Mouse (Mus musculus): ENCODE data around the gene Obp2b. TPM values are rescaled to one million over a fixed set of nuclear protein-coding genes. Genes with fewer than 3 reads are reported as not detected.

Gene Obp2b
- total RNA-seq, 2 experiments from 2014 or later, result 0.86 TPM; not detected in 1

DNA sequence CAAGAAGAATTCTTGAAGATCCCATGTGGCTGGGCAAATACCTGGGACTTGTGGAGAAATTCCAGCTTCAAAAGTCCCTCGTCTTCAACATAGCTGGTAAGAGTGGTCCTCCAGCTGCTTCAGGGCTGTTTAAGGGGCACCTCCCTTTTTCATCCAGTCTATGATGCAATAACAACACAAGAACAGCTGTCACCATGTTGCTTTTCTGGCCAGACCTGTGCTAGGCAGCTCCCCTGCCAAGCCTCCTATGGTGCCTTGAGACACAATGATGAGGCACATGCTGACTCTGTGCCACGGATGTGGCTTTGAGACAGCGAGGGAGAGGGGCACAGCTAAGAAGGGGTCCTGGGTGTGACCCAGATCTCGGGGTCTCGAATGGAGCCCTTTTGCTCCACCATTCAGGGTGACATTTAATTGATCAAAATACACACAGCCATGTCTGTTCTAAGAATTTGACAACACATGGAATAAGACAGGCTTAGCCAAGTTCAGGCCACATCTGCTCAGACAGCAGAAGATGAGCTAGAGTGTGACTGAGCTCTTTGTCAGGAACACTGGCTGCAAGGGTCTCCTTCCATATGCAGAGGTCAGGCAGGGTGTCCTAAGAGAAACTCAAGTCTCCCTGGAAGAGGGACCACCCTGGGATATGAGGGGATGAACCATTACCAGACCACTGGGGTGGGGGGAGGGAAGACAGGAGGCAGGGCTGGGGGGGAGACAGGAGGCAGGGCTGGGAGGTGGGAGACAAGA is 48.9 kb downstream of the Obp2b start:
- DNase-seq (ENCODE audit: low spot score in 2 of 2), result no peak
- no peak overlapping the region for H3K4me3 ChIP-seq
- H3K27ac ChIP-seq, result no peak overlapping the region
- no peak for TF ChIP-seq CTCF (conservative IDR thresholded peaks at IDR 0.05)

DNA sequence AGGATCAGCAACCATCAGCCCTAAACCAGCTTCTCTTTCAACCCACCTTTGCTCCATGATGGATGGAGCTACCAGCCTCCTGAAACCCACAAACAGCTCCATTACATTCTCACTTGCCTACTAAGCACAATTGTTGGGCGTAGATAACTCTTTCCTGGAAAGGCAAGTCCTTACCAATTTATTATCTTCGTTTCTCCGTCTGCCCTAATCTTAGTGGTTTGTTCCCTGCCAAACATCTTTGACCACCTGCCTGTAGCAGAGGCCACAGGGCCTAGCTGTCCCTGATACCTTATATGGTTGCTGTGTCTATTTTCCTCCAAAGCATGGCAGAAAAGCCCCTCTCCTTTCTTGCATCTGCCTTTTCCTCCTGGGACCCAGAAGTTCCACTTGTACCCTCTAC is 52.3 kb downstream of the Obp2b start:
- Histone ChIP-seq H3K4me3 (no peak overlapping the region), H3K27ac (no peak overlapping the region)
- no peak for TF ChIP-seq CTCF (conservative IDR thresholded peaks at IDR 0.05)
- DNase-seq (ENCODE audit: low spot score in 2 of 2), result no peak

Other genes starting within 250 kb of the Obp2b start
- not detected for gene Lcn12, start 243.1 kb upstream of the Obp2b start, total RNA-seq (2021)
- 100 to 1,000 TPM; 109 to 120 TPM for gene Fbxw5, start 236.3 kb upstream of the Obp2b start, total RNA-seq (2021)
- 1 to 10 TPM in 1 of 2 experiments, under 1 TPM in 1; 0.97 to 1.5 TPM for gene C8g, start 235.3 kb upstream of the Obp2b start, total RNA-seq (2021)
- 10 to 100 TPM; 10.9 to 12.0 TPM for gene Traf2, start 190.1 kb upstream of the Obp2b start, total RNA-seq (2021)
- gene Edf1, start 179.2 kb upstream of the Obp2b start, total RNA-seq (2021), result 100 to 1,000 TPM; 193 to 200 TPM
- gene Mamdc4, start 162.2 kb upstream of the Obp2b start, total RNA-seq (2021), result 1 to 10 TPM; 2.8 to 3.5 TPM
- 10 to 100 TPM; 59.1 to 67.5 TPM for gene Phpt1, start 161.8 kb upstream of the Obp2b start, total RNA-seq (2021)
- gene Ajm1, start 155.3 kb upstream of the Obp2b start, total RNA-seq (2021), result 100 to 1,000 TPM; 106 to 120 TPM
- 100 to 1,000 TPM; 149 to 151 TPM for gene Rabl6, start 128.5 kb upstream of the Obp2b start, total RNA-seq (2021)
- not detected for gene Ccdc183, start 119.3 kb upstream of the Obp2b start, total RNA-seq (2021)
- gene Tmem141, start 115.0 kb upstream of the Obp2b start, total RNA-seq (2021), result 10 to 100 TPM; 14.1 to 15.4 TPM
- gene Fcna, start 109.0 kb upstream of the Obp2b start, total RNA-seq (2021), result under 1 TPM; 0.79 TPM
- gene Lcn8, start 83.9 kb upstream of the Obp2b start, total RNA-seq (2021), result not detected
- gene Lcn5, start 79.1 kb upstream of the Obp2b start, total RNA-seq (2021), result not detected
- not detected for gene Lcn6, start 60.2 kb upstream of the Obp2b start, total RNA-seq (2021)
- gene Lcn10, start 54.3 kb upstream of the Obp2b start, total RNA-seq (2021), result not detected
- not detected for gene Obp2a, start 37.0 kb upstream of the Obp2b start, total RNA-seq (2021)
- gene Bmyc, start 30.3 kb upstream of the Obp2b start, total RNA-seq (2021), result 10 to 100 TPM; 83.7 to 88.9 TPM
- not detected for gene Lcn3, start 28.6 kb downstream of the Obp2b start, total RNA-seq (2021)
- gene Lcn11, start 40.0 kb downstream of the Obp2b start, total RNA-seq (2021), result not detected
- not detected for gene Gm13539, start 45.2 kb downstream of the Obp2b start, total RNA-seq (2021)
- gene Glt6d1, start 78.8 kb downstream of the Obp2b start, total RNA-seq (2021), result not detected
- gene Lcn9, start 86.1 kb downstream of the Obp2b start, total RNA-seq (2021), result not detected
- not detected for gene Sohlh1, start 110.2 kb downstream of the Obp2b start, total RNA-seq (2021)
- 10 to 100 TPM; 44.5 to 48.4 TPM for gene Kcnt1, start 126.7 kb downstream of the Obp2b start, total RNA-seq (2021)
- 100 to 1,000 TPM; 142 to 148 TPM for gene Camsap1, start 246.3 kb downstream of the Obp2b start, total RNA-seq (2021)

Measured in layer of hippocampus, adult 2 months (tissue).